Mouse (Mus musculus) lung, postnatal 36 days (tissue): Measurements from ENCODE around the gene Pde1c.
"Not testable (repeated sequence)": the region's sequence is repeated elsewhere in the genome, so short reads cannot be mapped to it uniquely, and the experiment has no call there.

Experiments
- DNase-seq: peaks from one replicate; pipeline ENCODE4 v3.0.0; 2022; ENCODE audit warnings: mixed read lengths

The Pde1c gene

GRCm38 (mm10) chr6:56568470-56569372, at the start of gene Pde1c:
Pde1c (minus strand) TSS chr6:56569103.
- peak; percentile 69 for DNase-seq

GRCm38 (mm10) chr6:56616982-56617613, 48.2 kb upstream of the Pde1c start:
- peak; percentile 43 for DNase-seq

GRCm38 (mm10) chr6:56616228-56616981, 47.5 kb upstream of the Pde1c start:
- peak; percentile 3 for DNase-seq

DNA sequence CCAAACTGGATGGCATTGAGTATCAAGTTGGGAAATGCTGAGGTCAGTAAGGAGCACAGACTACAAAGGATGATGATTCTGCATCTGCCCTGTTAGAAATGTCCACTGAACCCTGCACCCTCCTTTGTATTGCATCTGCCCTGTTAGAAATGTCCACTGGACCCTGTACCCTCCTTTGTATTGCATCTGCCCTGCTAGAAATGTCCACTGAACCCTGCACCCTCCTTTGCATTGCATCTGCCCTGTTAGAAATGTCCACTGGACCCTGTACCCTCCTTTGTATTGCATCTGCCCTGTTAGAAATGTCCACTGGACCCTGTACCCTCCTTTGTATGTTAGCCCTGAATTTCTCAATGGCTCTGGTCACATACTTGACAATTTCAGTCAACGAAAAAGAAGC, 40.6 kb upstream of the Pde1c start:
- DNase-seq, result not testable (repeated sequence)

GRCm38 (mm10) chr6:56608277-56608676, 39.4 kb upstream of the Pde1c start:
- peak; percentile 80 for DNase-seq

- no peak for DNase-seq
Measured at GRCm38 (mm10) chr6:56579568-56579967, 10.7 kb upstream of the Pde1c start.

DNA sequence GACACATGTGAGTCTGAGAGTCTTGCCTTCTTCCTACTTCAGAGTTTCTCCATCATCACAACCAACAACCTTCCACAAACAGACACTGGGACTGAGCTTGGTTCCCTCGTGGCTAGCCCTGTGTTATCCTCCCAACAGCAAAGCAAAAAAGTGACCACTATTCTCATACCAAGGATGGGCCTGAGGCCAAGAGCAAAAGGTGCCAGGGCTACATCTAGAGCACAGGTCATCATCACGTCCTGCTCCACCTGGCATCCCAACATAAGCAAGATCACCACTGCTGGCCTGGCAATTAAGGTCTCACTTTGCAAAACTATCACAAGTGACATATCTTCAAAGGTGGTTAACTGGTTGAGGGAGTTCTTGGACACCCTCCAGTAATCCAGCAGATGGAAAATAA, 8.0 kb downstream of the Pde1c start:
- DNase-seq, result no peak

DNA sequence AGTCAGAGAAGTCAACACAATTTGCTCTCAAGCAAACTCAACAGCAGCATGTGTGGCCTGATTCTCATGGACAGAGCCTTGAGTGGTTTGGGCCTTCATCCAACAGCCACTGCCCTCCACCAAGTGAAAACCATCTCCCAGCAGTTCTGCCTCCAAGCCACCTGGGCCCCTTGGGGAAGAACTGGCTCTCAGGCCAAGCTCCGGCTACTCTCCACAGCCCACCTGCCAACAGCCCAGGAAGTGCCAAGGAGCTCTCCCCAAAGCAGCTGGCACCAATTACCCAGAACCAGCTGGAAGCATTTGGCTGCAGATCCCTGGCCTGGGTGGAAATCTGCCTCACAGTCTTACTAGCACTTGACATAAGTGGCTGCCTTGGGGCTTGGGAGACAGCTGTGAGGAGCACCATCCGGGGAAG, 8.4 kb downstream of the Pde1c start:
- peak; percentile 2 for DNase-seq

DNA sequence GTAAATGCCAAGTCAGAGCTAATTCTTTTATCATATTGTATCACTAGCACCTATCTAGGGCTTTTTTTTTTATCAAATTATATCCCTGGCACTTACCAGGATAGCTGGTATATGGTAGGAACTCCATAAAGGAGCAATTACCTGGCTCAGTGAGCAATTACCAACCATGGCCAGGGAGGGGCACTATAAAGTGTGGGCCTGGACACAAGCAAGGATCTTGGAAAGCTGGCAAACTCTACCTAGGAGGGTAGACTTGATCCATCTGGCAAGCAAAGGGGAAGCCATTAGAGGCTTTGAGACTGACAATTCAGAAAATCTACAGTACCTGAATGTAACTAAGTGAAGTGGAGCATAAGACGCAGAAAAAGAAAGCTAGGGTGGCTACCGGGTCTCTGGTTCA, 10.2 kb downstream of the Pde1c start:
- no peak for DNase-seq

DNA sequence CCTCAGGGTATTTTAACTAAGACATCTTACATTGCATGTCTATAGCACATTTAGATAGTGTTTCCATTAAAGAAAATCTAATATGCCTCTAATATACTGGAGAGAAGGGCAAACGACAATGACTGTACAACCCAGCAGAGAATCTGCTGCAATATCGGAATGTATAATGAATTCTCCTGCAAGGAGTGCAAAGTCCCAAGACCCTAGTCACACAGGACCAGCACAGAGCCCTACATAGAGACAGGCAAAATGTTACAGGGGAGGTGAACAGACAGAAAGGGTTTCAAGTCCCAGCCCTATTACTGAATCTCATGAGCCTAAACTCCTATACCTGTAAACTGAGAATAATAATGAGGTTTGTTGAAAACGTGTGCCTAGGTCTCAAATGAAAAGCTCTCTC, 13.1 kb downstream of the Pde1c start:
- DNase-seq, result no peak

DNA sequence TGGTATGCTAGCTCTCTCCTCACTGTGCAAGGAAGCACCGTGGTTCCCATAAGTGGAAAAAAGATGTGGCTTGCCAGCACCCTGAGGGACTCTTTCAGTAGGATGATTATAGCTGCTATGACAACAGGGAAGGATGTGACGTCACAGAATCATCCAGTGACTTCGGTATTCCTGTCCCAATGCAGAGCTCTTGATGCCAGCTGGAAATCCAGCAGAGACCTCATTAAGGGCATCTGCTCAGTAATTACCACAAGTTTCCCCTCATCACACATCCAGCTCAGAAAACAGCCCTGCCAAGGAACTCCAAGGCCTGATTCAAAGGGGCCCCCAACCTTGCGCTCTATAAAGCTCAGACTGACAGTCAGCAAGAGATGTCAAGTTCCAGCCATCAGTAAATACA, 13.5 kb downstream of the Pde1c start:
- no peak for DNase-seq

- no peak for DNase-seq
Measured at GRCm38 (mm10) chr6:56551022-56551421, 17.9 kb downstream of the Pde1c start.

- DNase-seq, result no peak
Measured at GRCm38 (mm10) chr6:56540247-56540646, 28.7 kb downstream of the Pde1c start.

DNA sequence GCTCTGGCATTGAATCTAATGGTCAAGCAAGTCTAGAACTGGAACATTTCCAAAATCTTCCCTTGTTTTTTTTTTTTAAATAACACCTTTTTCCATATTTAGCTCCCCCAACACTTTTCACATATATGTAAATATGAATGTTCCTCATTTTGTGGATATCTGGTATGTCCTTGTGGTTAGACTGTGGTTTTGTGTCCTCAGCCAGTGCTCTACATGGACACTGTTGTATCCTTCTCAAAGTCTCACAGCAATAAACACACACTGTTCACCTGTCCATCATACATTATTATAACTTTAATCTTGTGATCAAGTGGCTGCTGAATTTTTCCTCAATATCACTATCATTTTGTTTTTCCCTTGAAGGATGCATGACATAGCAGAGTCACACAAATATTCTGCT, 34.2 kb downstream of the Pde1c start:
- no peak for DNase-seq

GRCm38 (mm10) chr6:56532257-56532656, 36.6 kb downstream of the Pde1c start:
- DNase-seq, result no peak

DNA sequence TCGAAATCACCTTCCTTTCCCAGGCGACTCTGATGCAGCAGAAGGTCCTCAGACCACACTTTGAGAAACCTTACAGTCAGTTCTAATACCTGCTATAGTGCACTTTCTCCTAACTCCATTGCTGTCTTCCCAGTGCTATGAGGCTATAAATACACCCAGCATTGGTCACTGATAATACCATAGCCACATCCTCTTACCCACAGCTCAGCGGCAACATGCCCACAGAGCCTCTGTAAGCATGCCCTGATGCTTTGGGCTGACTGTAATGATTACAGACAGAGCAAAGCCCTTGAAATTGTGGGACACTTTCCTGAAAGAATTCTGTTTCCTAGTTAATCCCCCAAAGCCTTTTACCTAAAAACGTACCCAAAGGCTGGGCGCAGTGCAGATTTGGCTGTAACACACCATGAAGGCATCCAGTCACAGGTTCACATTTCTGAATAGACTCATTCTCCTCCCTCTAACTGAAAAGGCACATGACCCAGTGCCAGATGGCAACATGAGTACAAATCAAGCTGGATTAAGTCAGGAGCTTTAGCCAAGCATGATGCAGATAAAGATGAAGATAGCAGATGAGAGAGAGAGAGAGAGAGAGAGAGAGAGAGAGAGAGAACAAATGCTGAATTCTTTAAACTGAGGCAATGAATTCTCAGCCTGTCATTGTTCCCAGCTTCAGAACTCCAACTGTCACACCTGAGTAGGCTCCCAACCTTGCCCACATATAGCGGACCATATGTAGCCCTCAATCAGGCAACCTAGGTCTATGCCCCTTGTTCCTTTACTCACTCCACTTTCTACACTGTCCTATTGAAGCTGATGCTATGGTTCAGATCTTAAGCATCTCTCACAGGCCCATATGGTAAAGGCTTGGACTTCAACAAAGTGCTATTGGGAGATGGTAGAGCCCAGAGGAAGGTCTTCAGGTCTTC, 44.7 kb downstream of the Pde1c start:
- no peak for DNase-seq

DNA sequence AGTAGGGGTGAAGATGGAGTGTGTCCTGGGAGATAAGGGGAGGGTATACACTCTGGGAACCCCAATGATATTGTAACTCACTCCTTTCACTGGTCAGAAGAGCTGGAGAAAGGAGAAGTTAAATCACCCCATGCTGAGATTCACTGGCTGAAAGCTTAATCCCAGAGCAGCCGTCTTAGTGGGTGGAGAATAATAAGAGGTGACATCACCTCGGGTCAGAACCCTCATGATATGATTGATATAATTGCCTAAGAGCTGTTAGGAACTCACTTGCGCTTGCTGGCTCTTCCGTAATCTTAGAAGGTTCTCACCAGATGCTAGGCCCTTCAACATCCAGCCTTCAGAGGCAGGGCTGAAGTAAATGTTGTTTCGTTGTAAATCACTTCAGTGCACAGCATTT, 79.7 kb downstream of the Pde1c start:
- DNase-seq, result no peak

GRCm38 (mm10) chr6:56485078-56485477, 83.8 kb downstream of the Pde1c start:
- DNase-seq, result no peak

DNA sequence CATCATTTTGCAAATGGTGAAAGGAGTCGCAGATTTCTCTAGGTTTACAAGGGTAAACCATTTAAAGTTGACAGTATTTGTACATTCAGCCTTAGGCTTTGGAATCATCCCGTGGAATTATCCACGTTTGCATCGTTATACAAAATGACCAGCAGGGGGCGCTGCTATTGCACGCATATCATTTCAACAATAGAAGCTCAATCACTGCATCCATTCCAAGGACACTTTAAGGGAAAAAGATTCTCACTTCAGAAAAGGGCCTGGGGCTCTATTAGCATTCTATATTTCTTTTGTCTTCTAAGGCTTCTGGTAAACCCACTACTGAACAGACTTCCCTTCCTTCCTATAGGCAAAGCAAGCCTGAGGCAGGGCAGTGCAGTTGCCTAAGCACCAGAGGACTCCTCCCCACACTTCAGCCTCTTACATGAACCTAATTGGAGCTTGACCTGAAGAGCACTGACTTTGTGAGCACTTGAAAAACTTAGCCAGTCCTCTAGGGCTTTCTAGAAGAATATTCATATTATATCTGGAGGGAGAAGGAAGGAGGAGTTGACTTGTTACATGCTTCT, 87.9 kb downstream of the Pde1c start:
- DNase-seq, result peak; percentile 42

- DNase-seq, result no peak
Measured at GRCm38 (mm10) chr6:56476581-56476980, 92.3 kb downstream of the Pde1c start.

DNA sequence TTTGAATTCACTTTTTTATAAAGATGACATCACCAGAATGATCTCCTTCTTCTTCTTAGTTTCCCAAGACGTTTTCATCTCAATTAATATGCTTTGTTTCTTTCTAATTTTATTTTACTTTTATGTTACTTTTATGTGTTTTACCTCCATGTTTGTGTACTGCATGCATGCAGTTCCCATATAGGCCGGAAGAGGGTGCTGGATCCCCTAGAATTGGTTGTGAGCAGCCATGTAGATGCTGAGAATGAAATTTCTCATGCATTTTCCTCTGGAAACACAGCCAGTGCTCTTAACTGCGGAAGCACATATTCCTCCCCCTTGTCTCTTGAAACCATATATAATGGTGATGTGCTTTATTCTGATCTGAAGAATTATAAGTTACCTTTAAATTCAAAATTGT, 110.8 kb downstream of the Pde1c start:
- no peak for DNase-seq

DNA sequence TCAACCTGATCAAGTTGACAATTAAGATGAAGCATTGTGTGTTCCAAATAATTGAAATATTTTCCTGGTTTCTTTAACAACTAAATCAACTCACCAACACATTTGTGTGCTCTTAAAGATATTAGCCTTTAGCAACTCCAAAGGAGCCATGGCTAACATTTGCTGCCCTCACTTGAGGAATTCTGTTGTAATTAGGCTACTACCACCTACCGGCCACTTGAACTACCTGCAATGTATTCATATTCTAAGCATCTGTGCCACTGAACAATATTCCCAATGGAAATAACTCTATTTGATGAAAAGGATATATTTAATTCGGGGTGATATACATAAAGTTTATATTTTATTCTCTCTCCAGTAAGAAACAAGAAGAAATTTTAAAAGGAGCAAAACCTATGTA, 121.0 kb downstream of the Pde1c start:
- DNase-seq, result peak; percentile 9
